Mouse (Mus musculus): Measurements from ENCODE around the gene Cyth1. TPM values are rescaled to one million over a fixed set of nuclear protein-coding genes. Genes with fewer than 3 reads are reported as not detected.

Gene Cyth1
- total RNA-seq, 2 experiments from 2014 or later = 65.9 to 67.3 TPM

DNA sequence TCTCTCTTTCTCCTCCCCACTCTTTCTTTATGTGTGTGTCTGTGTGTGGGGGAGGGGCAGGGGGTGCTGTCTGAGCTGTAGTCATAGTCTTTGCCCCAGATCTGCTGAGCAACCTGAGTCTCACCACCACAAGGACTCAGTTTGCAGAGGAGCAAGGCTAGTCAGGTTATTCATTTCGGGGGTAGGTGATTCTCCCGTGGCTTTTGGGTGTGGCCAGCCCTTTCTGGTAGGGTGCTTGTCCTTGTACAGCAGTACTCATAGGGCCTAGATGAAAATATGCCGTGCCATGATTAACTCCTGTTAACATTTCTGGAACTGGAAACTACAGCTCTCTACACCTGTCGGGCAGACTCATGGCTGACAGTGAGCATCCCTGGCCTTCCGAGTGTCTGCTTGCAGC lies 81.8 kb downstream of the Cyth1 start:
- intact Hi-C loops (cut with DNase I) = no loop called here
- no peak for DNase-seq (ENCODE audit: low spot score in 2 of 2)

DNA sequence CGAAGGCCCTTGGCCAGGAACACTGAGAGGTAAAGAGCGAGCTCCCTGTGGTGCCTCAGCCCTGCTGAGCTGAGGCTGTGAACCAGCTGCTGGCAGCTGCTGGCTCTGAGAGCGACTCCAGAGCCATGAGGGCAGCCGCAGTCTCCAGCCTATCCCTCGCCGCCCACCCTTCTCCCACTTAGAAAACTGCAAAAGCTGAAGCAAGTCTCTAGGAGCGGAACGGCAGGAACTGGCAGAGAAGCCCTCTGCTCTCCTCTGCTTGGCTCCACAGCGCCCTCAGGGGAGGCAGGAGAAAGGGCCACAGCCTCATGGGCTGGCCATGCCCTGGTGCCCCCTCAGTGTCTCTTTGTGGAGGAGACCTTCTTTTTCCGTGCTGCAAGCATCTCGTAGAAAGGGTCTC lies 82.7 kb downstream of the Cyth1 start:
- intact Hi-C loops (cut with DNase I) = no loop called here
- DNase-seq (ENCODE audit: low spot score in 2 of 2) = no peak

DNA sequence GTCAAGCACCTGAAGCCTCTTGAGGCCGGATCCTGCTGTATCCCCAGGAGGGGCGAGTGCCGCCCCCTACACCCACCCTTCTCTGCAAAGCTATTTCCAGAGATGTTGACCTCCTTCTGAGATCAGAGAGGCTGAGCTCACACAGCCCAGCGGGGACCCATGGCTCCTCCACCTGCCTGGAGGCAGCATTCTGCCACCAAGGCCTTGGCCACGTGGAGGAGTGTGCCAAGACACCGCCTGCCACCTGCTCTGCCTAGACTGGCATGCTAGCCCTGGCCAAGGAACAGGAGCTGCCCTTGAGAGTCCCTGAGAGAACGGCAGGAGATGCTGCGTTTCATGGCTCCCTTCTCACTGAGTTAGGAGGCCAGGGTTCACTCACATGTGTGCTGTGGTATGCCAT lies 83.8 kb downstream of the Cyth1 start:
- no peak for DNase-seq (ENCODE audit: low spot score in 2 of 2)
- intact Hi-C loops (cut with DNase I) = no loop called here

DNA sequence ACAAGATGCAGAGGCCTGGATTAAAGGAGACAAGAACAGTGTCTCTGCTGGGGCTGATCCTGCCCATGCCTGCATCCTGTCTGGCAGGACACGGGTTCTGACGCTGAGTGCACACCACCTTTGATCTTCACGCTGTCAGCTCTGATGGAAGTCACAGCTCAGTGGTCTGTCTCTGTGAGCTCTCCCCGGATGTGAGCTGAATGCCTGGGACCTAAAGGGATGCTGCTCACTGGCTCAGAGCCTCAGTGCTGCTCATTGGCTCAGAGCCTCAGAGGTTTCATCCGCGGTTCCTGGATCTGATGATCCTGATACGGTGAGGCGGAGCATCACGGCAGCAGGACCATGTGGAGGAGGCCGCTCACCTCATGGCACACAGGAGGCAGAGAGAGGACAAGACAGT lies 86.1 kb downstream of the Cyth1 start:
- intact Hi-C loops (cut with DNase I) = no loop called here
- DNase-seq (ENCODE audit: low spot score in 2 of 2) = no peak

DNA sequence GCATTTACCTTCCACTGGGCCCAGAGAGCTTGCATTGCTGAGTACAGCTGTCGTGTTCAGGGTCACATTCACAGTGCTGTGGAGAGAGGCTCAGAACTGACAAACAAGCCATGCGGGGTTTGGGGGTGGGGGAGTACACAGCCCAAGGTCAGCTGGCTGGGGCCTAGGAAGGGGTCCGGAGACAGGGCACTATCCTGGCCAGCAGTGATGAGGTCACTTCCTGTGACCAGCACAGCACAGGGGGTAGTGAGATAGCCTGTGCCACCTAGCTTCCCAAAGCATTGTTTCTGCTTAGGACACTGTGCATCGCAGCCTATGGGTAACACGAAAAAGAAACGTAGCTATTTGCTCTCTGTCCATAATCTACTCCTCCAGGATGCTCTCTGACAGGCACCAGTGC lies 87.2 kb downstream of the Cyth1 start:
- no peak for DNase-seq (ENCODE audit: low spot score in 2 of 2)
- intact Hi-C loops (cut with DNase I) = no loop called here

DNA sequence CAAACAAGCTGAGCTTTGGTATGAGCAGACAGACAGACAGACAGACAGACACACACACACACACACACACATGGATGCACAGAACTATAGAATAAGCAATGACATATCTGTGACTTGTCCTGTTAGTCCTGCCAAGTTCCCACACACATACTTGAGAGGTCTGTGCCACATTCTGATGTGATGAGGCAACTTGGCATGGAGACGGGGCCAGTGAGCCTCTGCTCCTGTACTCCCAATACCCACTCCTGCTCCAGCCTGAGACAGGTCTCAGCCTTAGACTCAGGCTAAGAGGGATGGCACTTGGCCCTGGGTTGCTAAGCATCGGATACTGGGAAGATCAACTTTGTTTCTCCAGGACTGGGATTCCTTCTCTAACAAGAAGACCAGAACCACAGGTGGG lies 87.6 kb downstream of the Cyth1 start:
- intact Hi-C loops (cut with DNase I) = no loop called here
- no peak for DNase-seq (ENCODE audit: low spot score in 2 of 2)

DNA sequence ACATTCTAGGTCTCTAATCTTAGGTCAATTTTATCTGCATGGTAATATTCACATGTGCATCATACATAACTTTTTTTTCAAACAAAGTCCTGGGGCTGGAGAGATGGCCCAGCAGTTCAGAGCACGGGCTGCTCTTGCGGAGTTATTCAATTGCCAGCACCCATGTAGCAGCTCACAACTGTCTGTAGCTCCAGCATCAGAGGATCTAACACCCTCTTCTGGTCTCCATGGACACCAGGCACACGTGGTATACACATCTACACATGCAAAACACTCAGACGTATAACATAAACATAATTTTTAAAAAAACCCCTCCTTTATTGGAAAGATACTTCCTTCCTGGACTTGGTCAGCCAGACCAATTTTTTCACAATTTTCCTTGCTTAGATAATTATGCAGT lies 89.6 kb downstream of the Cyth1 start:
- DNase-seq (ENCODE audit: low spot score in 2 of 2) = no peak
- intact Hi-C loops (cut with DNase I) = no loop called here

DNA sequence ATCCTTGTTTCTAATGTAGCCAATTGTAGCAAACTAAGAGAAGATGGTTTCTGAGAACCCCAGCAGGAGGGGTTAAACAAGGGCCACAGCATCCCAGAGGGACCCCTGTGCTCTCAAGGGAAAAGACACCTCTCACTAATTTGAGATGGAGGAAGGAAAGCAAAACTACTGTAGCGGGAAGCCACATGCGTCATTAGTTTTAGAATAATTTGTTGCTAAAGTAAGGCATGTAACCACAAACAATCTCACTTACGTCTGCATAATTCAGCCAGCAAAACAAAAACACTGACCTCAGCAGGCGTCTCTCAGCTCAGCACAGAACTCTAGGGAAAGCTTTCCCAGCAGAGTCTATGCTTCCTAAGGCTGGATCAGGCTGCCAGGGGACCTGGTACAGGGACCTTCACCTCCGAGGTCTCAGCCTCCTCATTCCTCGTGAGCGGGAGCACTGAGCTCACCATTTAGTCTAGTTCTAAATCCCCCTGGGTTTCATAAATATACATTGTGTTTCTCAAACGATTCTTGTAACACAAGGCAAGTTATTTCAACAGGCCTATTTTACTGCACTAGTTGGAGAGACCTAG lies 91.8 kb downstream of the Cyth1 start:
- DNase-seq (ENCODE audit: low spot score in 2 of 2) = no peak
- intact Hi-C loops (cut with DNase I) = no loop called here

DNA sequence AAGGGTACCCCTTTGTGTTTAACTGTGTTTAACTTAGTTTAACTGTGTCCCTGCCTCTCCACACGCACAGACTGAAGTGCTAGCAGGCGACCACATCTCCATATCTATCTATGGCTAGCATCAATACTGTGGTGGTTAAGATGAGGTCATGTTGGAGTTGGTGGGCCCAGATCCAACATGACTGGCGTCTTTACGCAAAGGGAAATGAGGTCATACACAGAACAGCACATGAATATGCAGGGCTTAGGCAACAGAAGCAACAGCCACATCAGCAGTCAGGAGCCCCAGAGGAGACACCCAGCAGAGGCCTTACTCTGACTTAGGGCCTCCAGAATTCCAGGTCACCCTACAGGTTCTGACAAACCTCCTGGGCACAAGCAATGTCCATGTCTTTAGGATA lies 95.4 kb downstream of the Cyth1 start:
- no peak for DNase-seq (ENCODE audit: low spot score in 2 of 2)
- intact Hi-C loops (cut with DNase I) = no loop called here

DNA sequence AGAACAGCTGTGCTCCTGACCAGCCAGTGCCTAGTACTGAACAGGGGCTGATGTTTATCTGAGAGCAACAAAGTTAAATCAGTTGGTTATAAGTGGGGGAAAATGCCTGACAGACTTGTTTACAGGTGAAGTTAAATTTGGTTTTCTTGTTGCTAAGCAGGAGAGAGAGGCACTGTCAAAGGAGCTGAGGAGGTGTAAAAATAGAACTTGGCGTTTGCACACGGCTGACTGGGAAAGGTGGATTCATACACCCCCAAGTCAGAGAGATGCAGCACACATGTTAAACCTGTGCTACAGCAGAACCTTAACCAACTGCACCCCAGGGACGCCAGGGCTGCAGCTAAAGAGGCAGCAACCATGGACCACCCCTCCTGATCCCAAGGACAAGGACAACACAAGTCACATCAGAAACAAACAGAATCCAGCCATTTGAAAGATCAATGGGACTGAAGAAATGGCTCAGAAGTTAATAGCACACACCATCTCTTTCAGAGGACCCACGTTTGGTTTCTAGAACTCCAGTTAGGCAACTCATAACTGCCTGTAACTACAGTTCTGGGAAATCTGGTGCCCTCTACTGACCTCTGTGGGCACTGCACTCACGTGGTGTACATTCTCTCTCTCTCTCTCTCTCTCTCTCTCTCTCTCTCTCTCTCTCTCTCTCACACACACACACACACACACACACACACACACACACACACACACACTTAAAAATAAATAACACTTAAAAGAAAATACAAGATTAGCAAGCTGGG lies 96.8 kb downstream of the Cyth1 start:
- intact Hi-C loops (cut with DNase I) = no loop called here
- no peak for DNase-seq (ENCODE audit: low spot score in 2 of 2)

DNA sequence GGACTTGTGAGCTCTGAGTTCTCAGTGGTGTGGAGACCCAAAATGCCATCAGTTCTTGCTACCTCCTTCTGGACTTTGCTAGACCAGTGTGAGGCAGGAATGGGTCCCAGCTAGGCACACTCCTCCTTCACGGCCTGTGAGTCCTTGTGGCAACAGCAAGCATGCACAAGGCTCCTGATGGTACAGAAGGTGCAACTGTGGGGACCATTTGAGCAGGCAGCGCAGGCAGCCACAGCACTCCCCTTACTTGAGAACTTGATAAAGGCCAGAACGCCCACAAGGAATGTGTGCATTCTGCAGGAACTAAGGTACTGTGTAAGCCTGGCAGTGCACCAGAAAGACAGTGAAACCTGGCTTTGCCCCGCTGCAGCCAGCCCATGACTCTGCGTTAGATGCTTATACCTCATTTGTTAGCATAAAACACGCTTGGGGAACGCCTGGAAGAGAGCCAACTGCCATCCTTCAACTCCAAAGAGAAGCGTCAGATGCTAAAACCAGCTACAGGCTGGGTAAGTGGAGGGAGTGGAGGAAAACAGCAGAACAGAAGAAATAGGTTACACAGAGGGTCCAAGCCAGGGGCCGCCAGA lies 98.2 kb downstream of the Cyth1 start:
- intact Hi-C loops (cut with DNase I) = no loop called here
- DNase-seq (ENCODE audit: low spot score in 2 of 2) = peak; percentile 67 to 73

DNA sequence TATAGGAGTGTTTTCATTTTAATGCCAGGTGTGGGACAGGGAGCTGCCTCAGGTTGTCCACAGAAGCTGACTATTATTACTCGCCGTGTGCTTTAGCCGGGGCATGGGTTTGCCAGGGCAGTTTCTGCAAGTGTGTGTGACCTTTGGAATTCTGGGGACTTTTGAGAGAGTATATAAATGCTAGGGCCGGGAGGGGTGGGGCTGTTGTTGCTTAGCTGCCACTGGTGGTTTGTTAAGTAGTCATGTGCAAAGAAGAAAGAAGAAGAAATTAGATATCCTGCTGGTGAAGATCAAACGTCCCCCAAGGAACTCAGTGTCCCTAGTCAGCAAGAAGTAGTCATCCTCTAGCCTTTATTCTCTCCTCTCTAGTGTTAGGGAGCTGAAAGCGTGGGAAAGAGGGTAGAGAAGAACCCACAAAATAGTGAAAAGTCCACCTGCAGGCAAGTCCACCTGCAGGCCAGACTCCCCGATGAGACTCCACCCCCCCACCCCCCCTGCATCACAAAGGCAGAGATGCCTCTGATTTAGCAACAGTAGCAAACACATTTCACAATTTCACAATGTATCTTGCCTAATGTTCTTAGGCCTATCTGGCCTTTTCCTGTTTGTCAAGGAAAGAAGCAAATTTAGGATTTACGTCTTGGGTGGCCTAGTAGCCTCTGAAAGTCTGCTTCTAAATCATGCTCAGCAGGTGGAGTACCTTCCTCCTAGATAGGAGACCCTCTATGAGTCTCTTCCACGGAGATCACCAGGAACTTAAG lies 100.3 kb downstream of the Cyth1 start:
- DNase-seq (ENCODE audit: low spot score in 2 of 2) = no peak
- intact Hi-C loops (cut with DNase I) = no loop called here

DNA sequence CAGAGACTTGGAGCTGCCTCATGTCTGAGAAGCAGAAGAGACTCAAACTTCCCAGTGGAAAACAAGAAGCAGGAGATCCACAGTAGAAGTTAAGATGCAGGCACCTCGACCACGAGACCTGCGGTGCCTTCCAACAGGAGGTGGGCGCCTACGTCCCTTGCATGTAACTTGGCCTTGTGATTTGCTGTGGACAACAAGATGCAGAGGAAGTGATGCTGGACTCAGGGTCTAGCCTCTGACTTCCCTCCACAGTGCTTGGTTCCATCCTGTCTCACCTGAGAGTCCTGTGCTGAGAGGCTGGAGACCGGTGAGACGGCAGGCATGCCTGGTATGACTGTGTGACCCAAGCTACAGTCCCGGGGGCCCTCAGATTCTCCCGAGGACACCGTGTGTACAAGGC lies 101.9 kb downstream of the Cyth1 start:
- DNase-seq (ENCODE audit: low spot score in 2 of 2) = no peak
- intact Hi-C loops (cut with DNase I) = no loop called here

DNA sequence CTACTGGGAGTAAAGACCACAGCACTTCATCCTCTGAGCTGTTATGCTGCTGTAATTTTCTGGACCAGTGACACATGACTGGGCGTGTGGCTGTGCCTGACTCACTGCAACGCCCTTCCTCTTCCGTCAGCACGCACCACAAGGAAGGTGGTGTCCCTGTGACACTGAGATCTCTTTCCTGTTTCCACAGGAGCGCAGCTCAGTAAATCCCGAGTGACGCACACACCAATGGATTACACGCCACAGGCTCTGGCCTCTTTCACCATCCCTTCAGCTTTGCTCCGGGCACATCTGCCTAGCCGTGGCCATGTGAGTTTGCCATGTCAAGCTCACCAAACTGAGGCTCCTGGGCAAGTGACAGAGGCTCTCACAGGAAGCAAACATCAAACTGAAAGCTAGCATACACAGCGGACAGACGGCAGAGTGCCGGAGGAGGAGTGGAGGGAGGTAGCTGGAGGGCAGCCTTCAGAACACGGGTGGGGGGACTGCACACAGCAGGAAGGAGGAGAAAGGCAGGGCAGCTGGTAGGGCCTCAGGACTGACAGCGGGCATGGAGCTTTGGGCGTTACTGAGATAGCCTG lies 102.5 kb downstream of the Cyth1 start:
- intact Hi-C loops (cut with DNase I) = no loop called here
- DNase-seq (ENCODE audit: low spot score in 2 of 2) = no peak

DNA sequence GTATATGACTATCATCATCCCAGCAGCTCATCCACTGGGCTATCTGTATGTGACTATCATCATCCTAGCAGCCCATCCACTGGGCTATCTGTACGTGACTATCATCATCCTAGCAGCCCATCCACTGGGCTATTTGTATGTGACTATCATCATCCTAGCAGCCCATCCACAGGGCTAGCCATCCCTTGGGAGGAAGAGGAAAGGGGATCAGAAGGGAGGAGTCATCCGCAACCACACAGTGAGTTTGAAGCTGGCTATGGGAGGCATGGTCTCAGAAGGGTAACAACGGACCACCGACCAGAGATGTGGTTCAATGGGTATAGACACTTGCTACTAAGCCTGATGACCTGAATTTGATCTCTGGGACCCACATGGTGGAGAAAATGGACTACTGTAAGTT lies 103.3 kb downstream of the Cyth1 start:
- no peak for DNase-seq (ENCODE audit: low spot score in 2 of 2)
- intact Hi-C loops (cut with DNase I) = no loop called here

DNA sequence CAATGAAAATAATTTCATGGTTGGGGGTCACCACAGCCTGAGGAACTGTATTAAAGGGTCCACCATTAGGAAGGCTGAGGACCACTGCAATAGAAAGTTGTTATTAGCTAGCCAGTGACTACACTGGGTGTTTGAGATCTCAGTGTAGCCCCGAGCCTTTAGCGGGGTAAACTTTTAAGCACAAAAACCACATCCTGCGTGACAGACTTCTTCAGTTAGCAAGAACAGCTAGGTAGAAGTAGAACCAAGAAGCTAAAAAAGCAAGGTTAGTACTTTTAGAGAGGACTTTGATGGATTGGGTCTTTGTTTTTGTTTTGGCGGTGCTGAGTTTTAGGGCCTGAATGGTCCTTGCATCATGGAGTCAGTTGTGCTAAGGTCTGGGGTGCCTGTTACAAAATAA lies 104.7 kb downstream of the Cyth1 start:
- intact Hi-C loops (cut with DNase I) = no loop called here

DNA sequence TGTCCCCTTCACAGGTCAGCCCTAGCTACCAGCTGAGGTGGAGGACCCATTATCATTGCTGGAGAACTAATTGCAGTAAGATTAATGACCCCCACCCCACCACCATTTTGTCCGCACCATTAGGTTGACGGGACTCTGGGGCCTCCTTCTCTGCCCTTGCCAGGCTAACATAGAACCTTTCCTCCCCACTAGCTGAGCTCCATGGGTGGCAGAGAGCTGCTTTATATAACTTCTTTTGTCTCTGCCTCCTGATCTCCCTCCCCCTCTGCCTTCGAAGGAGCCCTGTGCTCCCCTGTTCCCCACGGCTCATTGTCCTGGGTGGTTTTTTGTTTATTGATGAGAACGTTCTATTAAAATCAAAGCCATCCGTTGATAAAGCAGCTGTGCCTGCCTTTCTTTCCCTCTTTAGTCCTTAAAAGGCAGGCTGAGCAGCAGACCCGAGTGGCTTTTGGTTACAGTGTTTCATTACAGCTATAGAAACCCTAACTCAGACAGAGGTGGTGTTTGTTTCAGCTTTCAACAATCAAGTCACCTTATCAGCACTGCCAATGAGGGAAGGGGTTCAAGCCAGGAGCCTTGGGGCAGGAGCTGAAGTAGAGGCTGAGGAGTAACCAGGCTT lies 105.7 kb downstream of the Cyth1 start:
- intact Hi-C loops (cut with DNase I) = no loop called here
- no peak for DNase-seq (ENCODE audit: low spot score in 2 of 2)

More for the DNA sequence above, 104.7 kb downstream of the Cyth1 start:
- DNase-seq (ENCODE audit: low spot score in 2 of 2) = no peak

DNA sequence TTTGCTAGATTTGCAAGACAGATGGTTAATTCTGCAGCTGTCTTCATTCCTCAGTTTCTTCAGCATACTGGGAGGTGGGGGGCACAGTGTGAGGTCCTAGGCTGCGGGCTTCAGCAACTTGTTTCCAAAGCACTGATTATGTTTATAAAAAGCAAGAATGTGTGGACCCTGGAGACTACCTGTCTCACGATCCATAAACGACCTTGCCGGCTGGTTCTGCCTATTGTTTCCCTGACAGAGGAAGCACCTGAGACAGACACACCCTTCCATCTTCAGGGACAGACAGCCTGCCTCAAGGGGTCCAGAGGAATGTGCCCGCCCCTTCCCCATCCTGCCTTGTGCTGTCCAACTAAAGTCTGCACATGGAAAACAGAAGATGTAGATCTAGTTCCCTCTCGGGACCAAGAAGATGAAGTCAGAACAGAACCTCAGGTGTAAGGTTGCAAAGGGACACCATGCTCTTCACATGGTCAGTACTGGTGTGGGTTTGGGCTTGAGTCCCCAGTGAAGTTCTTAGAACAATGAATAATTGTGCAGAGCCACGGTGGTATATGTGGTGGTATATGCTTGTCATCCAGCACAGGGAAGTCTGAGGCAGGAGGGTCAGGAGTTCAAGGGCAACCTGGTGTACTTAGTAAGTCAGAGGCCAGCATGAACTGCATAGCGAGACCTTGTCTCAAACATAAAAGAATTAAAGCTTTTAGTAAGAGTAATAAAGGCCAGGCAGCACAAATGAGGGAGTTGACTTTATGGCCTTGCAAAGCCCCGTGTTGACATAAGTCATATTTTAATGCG lies 107.4 kb downstream of the Cyth1 start:
- intact Hi-C loops (cut with DNase I) = no loop called here
- DNase-seq (ENCODE audit: low spot score in 2 of 2) = no peak

DNA sequence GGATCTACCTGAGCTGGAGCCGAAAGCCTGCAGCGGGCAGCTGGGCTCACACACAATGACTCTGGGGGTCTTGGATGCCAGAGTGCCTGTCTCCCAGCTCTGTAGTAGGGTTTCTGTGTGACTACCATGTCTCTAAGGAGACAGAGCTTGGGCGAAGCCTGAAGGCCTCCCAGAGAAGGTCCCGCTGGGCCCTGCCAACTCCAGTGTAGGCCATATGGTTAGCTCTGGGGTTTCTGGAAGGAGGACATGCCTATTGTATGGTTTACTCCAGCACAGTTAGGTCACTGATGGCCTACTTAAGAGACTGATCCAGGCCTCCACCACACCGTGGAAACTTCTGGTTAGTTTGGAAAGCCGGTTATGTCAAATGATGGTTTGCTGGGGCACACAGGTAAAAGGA lies 110.0 kb downstream of the Cyth1 start:
- intact Hi-C loops (cut with DNase I) = no loop called here
- no peak for DNase-seq (ENCODE audit: low spot score in 2 of 2)
